Mouse (Mus musculus): ENCODE results near the gene Fgd3.

The Fgd3 gene

DNA sequence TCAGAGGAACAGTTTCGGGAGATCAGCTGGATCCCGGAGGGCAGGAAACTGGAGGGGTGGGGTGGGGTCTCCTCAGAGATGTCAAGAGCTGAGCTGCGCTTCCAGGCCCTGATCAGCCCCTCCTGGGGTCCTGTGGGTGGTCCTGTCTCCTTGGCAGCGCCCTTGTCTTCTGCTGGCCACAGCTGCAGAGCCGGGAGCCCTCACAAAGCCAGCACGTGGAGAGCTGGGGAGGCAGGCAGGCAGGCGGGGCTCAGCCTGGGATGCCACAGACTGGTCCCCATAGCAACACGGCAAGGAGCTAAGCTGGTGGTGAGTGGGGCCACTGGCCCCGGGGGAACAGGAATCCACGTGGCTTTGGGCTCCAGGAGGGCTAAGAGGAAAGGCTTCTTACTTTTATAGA, at the start of gene Fgd3:
Gene Fgd3, minus strand, starts transcription at position 272 of the 400 bp plus-strand sequence.
- peak; percentile 53 for DNase-seq

- DNase-seq: no peak
Observed at GRCm38 (mm10) chr13:49369404-49369803, 49.3 kb upstream of the Fgd3 start.

GRCm38 (mm10) chr13:49367657-49368440, 47.7 kb upstream of the Fgd3 start:
- no peak for DNase-seq

- peak; percentile 46 for DNase-seq
Observed at GRCm38 (mm10) chr13:49364716-49365115, 44.6 kb upstream of the Fgd3 start.

DNA sequence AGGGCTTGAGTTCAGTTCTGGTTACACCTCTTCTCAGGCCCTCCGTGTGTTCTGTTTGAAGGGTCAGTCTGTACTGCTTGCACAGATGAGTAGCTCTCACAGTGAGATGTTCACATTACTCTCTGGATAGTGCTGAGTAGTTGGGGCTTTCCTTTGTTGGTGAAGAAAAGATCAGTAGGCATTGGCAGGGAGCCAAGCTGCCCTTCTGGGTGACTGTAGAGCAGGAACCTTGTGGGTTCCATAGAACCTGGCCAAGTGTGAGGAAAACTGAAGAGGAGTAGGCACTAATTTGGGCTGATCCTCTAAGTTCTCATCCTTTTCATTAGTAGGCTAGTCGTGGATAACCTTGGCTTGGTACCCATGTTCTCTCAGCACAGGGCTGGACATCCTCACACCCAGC, 42.7 kb upstream of the Fgd3 start:
- DNase-seq: no peak

- peak; percentile 36 for DNase-seq
Observed at GRCm38 (mm10) chr13:49362364-49362763, 42.3 kb upstream of the Fgd3 start.

DNA sequence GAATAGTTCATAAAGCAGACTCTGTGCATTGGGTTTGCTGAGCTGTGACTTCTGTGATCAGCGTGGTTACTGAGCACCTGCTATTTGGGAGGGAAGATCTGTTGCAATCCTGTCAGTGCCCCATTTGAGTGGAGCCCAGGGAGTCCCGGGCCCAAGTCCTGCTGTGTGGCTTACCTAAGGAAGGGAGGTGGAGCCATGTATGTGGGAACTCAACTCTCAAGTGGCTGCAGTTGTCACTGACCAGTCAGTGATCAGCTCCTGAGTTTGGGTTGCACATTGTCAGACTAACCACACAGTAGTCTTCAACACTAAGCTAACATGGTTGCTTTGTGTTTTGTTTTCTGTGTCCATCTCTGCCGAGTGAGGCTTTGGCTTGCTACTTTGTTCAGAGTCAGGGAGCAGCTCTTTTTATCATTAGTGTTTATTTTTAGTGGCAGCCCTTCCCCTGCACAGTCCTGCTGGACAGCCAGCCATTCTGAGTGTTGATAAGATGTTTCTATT, 40.8 kb upstream of the Fgd3 start:
- no peak for DNase-seq

GRCm38 (mm10) chr13:49358184-49358583, 38.1 kb upstream of the Fgd3 start:
- no peak for DNase-seq

GRCm38 (mm10) chr13:49357367-49358026, 37.4 kb upstream of the Fgd3 start:
- no peak for DNase-seq

DNA sequence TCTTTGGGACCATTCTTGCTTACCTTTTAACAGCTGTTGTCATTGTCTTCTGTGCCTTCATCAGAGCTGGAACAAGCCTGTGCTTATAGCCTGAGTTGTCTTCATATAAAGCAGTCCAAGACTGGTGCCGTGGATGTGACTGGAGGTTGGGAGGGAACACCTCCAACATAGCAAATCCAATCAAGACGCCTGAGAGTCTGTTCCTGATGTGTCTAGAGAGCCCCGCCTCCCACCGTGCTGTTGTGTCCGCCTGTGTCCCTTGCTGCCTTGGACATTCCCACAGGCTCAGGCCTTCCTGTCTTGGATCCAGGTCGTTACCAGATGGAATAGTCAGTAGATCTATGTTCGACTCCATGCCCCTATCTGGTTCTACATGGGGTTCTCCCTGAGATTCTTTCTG, 36.0 kb upstream of the Fgd3 start:
- DNase-seq: no peak

DNA sequence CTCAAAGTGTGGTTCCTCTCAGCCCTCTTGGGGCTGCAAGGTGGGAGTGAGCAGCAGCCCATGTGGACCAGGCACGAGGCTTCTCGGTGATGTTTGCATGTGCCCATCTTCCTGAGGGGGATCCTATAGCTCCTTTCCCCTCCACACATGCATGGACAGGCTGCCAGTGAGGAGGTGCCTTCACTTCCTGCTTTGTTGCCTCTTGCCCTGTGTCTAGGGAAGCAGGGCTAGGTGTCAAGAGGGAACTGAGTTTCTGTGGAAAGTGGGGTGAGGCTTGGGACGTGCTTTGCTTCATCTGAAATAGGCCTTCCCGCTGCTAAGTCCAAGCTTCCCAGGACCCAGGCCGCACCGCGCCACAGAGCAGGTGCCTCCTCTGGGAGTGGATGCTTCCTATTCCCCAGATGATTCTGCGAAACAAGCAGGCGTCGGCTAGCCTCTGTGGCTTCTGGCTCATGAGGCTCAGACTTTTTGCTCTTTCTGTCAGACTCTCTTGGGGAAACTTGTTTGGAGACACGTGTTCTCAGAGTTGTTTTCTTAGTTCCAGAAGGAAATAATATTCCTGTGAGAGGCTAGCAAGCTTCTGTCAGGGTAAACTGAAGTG, 35.5 kb upstream of the Fgd3 start:
- no peak for DNase-seq

DNA sequence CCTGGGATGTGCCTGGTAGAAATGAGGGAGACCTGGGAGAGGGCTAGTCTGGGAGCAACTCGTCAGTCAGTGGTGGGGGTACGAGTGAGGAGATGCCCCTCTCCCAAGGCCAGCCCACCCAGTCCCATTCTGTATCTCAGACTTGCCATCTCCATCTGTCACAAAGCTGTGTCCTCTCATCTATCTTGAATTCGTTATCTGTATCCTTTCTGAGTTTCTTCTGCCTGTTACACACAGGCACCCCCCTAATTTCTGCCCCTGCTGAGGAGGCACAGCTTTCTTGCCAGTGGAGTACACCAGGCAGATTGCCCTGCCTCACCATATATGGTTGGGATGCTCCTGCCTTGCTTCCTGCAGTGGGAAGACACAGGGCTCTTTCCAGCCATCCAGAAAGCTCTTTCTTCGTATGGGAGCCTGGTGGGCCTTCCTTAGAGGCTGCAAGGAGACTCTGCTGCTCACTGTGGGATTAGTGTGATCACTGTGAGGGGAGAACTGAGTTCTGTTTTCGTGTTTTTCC, 33.9 kb upstream of the Fgd3 start:
- DNase-seq: no peak

- DNase-seq: no peak
Observed at GRCm38 (mm10) chr13:49353422-49353821, 33.3 kb upstream of the Fgd3 start.

- DNase-seq: peak; percentile 33
Observed at GRCm38 (mm10) chr13:49352581-49353159, 32.6 kb upstream of the Fgd3 start.

GRCm38 (mm10) chr13:49349836-49350505, 29.9 kb upstream of the Fgd3 start:
- no peak for DNase-seq

GRCm38 (mm10) chr13:49349335-49349734, 29.2 kb upstream of the Fgd3 start:
- DNase-seq: no peak

DNA sequence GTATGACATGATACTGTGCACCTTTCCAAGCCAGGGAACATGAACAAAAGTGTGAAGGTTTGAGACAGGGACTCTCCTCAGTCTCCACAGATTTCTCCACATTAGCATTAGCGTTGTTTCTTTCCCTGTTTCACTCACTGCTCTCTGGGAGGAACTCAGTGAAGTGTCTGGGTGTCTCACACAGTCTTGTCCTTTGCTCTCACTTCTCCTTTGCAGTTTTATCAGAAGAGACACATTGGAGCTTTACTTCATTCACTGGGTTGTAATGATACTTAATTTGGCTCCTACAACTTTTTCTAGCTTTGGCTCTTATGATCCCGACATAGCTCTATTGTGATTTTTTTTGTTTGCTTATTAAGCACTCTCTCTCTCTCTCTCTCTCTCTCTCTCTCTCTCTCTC, 28.4 kb upstream of the Fgd3 start:
- no peak for DNase-seq

GRCm38 (mm10) chr13:49345476-49345875, 25.4 kb upstream of the Fgd3 start:
- peak; percentile 63 for DNase-seq

GRCm38 (mm10) chr13:49344567-49344966, 24.5 kb upstream of the Fgd3 start:
- DNase-seq: no peak

DNA sequence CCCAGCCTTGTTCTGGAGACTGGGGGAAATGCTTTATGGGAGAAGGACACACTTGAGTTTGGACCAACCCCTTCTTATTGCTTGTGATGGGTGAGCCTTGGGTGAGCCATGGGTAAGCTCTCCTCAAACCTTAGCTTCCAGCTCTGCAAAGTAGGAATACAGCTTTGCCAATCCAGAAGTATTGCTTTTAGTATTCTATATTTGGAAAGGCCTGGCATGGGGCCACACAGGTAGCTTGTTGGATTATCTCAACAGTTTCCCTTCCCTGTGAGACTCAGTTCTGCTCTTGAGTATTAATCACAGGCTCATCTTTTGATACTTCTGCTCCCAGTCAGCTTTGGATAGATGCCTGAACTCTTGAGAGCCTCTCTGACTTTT, 22.6 kb upstream of the Fgd3 start:
- DNase-seq: no peak

- DNase-seq: no peak
Observed at GRCm38 (mm10) chr13:49341831-49342722, 22.0 kb upstream of the Fgd3 start.

Measured in lung, postnatal 10 days (tissue).